Mouse (Mus musculus) brain, embryonic 14.5 days (tissue): ENCODE results near the gene Elovl7. TPM values are rescaled to one million over a fixed set of nuclear protein-coding genes. Genes with fewer than 3 reads are reported as not detected.

Experiments used
- DNase-seq: peaks from one replicate; pipeline ENCODE4 v3.0.0-alpha.2; 2011; ENCODE audit warnings: low read depth
- CTCF ChIP-seq: fragments of 200-500 bp; IDR thresholded peaks from 2 replicates; pipeline ENCODE4 v1.5.1; 2012; ENCODE audit warnings: inconsistent platforms, mild to moderate bottlenecking, moderate library complexity, borderline replicate concordance; ENCODE audit not compliant: insufficient read depth, insufficient read length; ENCODE audit errors: extremely low read depth
- POLR2A ChIP-seq: fragments of 200-500 bp; IDR thresholded peaks from 2 replicates; pipeline ENCODE4 v1.6.1; 2012; ENCODE audit warnings: mild to moderate bottlenecking, inconsistent platforms, borderline replicate concordance; ENCODE audit not compliant: poor library complexity, insufficient read depth, insufficient read length, severe bottlenecking; ENCODE audit errors: extremely low read depth
- polyA plus RNA-seq: library from polyadenylated mRNA; depleted of rRNA; stranded (reverse); fragments of >200 nt; gene quantifications from 2 replicates; pipeline ENCODE4 v1.2.3, GENCODE M21; 2012; rRNA removed

The Elovl7 gene
- 0.72 and 1.1 TPM in 2 replicates for polyA plus RNA-seq

- no peak for TF ChIP-seq POLR2A
- TF ChIP-seq CTCF, result peak; percentile 38
Observed at GRCm38 (mm10) chr13:108214081-108214484, at the start of gene Elovl7. Elovl7 (plus strand) TSS chr13:108214404.

GRCm38 (mm10) chr13:108164621-108165020 lies 49.6 kb upstream of the Elovl7 start:
- no peak for DNase-seq
- TF ChIP-seq CTCF, result no peak
- TF ChIP-seq POLR2A, result no peak

More at GRCm38 (mm10) chr13:108214081-108214484, at the start of gene Elovl7:
- peak; percentile 74 for DNase-seq

GRCm38 (mm10) chr13:108170002-108170401 lies 44.2 kb upstream of the Elovl7 start:
- TF ChIP-seq POLR2A (no peak), CTCF (no peak)
- DNase-seq, result no peak

GRCm38 (mm10) chr13:108170511-108170910 lies 43.7 kb upstream of the Elovl7 start:
- no peak for DNase-seq
- TF ChIP-seq CTCF (no peak), POLR2A (no peak)

GRCm38 (mm10) chr13:108179618-108180017 lies 34.6 kb upstream of the Elovl7 start:
- DNase-seq, result no peak
- TF ChIP-seq CTCF, result no peak
- TF ChIP-seq POLR2A, result no peak

GRCm38 (mm10) chr13:108180821-108181220 lies 33.4 kb upstream of the Elovl7 start:
- DNase-seq, result no peak
- no peak for TF ChIP-seq POLR2A
- no peak for TF ChIP-seq CTCF

GRCm38 (mm10) chr13:108184743-108185255 lies 29.4 kb upstream of the Elovl7 start:
- no peak for TF ChIP-seq POLR2A
- no peak for DNase-seq

GRCm38 (mm10) chr13:108185530-108185929 lies 28.7 kb upstream of the Elovl7 start:
- TF ChIP-seq POLR2A (no peak), CTCF (no peak)
- no peak for DNase-seq

- DNase-seq, result no peak
- TF ChIP-seq CTCF, result no peak
Observed at GRCm38 (mm10) chr13:108187994-108188393, 26.2 kb upstream of the Elovl7 start.

GRCm38 (mm10) chr13:108191074-108191720 lies 23.0 kb upstream of the Elovl7 start:
- TF ChIP-seq CTCF, result peak; percentile 79
- TF ChIP-seq POLR2A, result no peak

GRCm38 (mm10) chr13:108195474-108195873 lies 18.7 kb upstream of the Elovl7 start:
- TF ChIP-seq POLR2A (no peak), CTCF (no peak)
- no peak for DNase-seq

More at GRCm38 (mm10) chr13:108191074-108191720, 23.0 kb upstream of the Elovl7 start:
- peak; percentile 80 for DNase-seq

- DNase-seq, result no peak
- TF ChIP-seq CTCF, result no peak
- no peak for TF ChIP-seq POLR2A
Observed at GRCm38 (mm10) chr13:108204857-108205256, 9.3 kb upstream of the Elovl7 start.

- TF ChIP-seq CTCF (no peak), POLR2A (no peak)
- DNase-seq, result no peak
Observed at GRCm38 (mm10) chr13:108207447-108207846, 6.8 kb upstream of the Elovl7 start.
